22 mouse cellular contexts compared by ENCODE assay signal in genomic region chr8:45021171-45021570, GRCm38 (mm10). TPM values are rescaled to one million over a fixed set of nuclear protein-coding genes. Genes with fewer than 3 reads are reported as not detected.
DNase-seq lines count a peak whose midpoint lies in the region; ATAC-seq and TF ChIP-seq lines count a peak whose summit lies in the region.
"Had no signal": no experiment of that assay in that cellular context is flagged by ENCODE, and none has a peak within 500 bp of the region (broad histone marks: within the 10 kb centered on the region; RNA-seq: fewer than 3 reads in every experiment).

No protein-coding gene starts in this region.

- intact Hi-C loops in gastrocnemius, postnatal 14 days (cut with DNase I; ENCODE audit: low total_unique reads), result no loop called here

- H3K27ac ChIP-seq in layer of hippocampus, adult 2 months, result no peak overlapping the region
- H3K27ac ChIP-seq: heart, embryonic 13.5 days; hindbrain, embryonic 10.5 days; liver, embryonic 14.5 days; midbrain, embryonic 15.5 days had no signal

- H3K4me3 ChIP-seq in layer of hippocampus, adult 2 months, result no peak overlapping the region
- H3K4me3 ChIP-seq: heart, embryonic 13.5 days; hindbrain, embryonic 10.5 days; megakaryocyte, embryonic 14.5 days; midbrain, embryonic 15.5 days had no signal

- no peak for TF ChIP-seq CTCF in layer of hippocampus, adult 2 months (conservative IDR thresholded peaks at IDR 0.05)

- no peak for ATAC-seq in activated CD4-positive, CD25-positive, alpha-beta regulatory T cell, adult 4 months
- ATAC-seq: lung, postnatal 0 days; midbrain, embryonic 15.5 days had no signal

- peak; percentile 22 for DNase-seq in gastrocnemius, postnatal 10 days
- no peak for DNase-seq in gastrocnemius, postnatal 14 days
- peak; percentile 8 for DNase-seq in 3T3-L1 (ENCODE audit: low read depth, low spot score)
- peak; percentile 66 for DNase-seq in cerebellum, adult 11-12 months
- DNase-seq in cerebellum, postnatal 25 days, result peak; percentile 64
- DNase-seq in layer of hippocampus, adult 2 months (ENCODE audit: low spot score in 2 of 2), result no peak
- DNase-seq in Muller cell, postnatal 12 days (ENCODE audit: inconsistent ontology term), result no peak
- DNase-seq: B cell, adult 2 months; thymus, adult 18-20 months had no signal

RNA-seq across cellular contexts. Expression of gene Mtnr1a, which starts 47.8 kb away (rescaled TPM):
- total RNA-seq in gastrocnemius, postnatal 10 days (2021), result not detected
- total RNA-seq in gastrocnemius, postnatal 14 days (2021), result not detected
- total RNA-seq in layer of hippocampus, adult 2 months (2021), result not detected
- not detected for polyA plus RNA-seq in activated CD4-positive, CD25-positive, alpha-beta regulatory T cell, adult 4 months (2017; shearing (Covaris generic))
- total RNA-seq: gastrocnemius, postnatal 4 days; layer of hippocampus, postnatal 36 days; left cerebral cortex, postnatal 36 days; neutrophil, adult 5-6 weeks had no signal
- polyA plus RNA-seq: kidney, embryonic 14.5 days; lung, postnatal 0 days; small intestine, adult 2 months had no signal

Comparison
In these comparisons a context has a peak if more than half of its experiments do, and no peak if none do; other contexts are left out.
1. DNase-seq: peak in gastrocnemius, postnatal 10 days (single experiment), 3T3-L1 (single experiment), cerebellum, adult 11-12 months (single experiment) and cerebellum, postnatal 25 days (2 of 2); none in gastrocnemius, postnatal 14 days (single experiment), layer of hippocampus, adult 2 months (0 of 2) and Muller cell, postnatal 12 days (single experiment).